Mouse (Mus musculus) Muller cell, postnatal 12 days (primary cell): ENCODE results near the gene Ankrd11.

Experiments used
- DNase-seq: peaks from one replicate; pipeline ENCODE4 v3.0.0-alpha.2; 2015; ENCODE audit errors: inconsistent ontology term

Ankrd11 gene

GRCm38 (mm10) chr8:122849152-122849910, 192.7 kb downstream of the Ankrd11 start:
- DNase-seq: no peak

GRCm38 (mm10) chr8:122847829-122848561, 194.1 kb downstream of the Ankrd11 start, which contains the start of gene Cdh15:
Gene Cdh15 (plus strand): TSS chr8:122847966.
- peak; percentile 68 for DNase-seq

DNA sequence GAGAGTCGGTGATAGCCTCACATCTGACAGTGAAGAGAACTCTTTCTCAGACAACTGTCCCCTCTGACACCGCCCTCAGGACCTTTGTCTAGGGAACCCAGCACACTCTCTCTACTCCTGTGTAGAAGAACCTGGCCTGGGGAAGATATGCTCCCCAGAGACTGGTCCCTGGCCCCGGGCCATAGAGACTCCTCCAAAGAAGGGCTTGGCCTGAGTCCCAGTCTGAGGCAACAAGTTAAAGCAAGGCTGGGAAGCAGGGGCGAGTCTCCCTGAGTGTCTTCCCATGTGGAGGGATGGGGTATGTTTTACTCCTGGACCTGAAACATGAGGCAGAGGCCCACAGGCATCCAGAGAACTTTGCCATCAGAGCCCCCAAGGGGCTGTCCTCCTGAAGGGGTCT, 196.4 kb downstream of the Ankrd11 start:
- no peak for DNase-seq

DNA sequence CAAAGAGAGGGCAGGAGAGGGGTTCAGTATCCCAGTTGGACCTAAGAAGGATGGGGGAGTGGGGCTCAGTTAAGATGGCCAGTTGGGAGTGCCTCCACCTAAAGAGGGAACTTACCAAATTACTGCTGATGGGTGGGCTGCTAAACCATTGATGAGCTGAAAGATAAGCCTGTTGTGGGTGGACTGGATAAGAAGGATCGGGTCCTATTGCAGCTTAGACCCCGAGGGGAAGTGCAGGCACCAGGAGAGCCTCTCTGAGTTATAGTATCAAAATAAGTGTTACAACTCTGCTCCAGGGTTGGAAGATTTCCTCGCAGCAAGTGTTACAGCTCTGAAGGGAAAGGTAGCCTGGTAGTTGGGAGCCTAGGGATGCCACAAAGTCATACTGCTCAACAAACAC, 197.9 kb downstream of the Ankrd11 start:
- DNase-seq: no peak

- no peak for DNase-seq
Observed at GRCm38 (mm10) chr8:122836696-122837095, 205.4 kb downstream of the Ankrd11 start.

DNA sequence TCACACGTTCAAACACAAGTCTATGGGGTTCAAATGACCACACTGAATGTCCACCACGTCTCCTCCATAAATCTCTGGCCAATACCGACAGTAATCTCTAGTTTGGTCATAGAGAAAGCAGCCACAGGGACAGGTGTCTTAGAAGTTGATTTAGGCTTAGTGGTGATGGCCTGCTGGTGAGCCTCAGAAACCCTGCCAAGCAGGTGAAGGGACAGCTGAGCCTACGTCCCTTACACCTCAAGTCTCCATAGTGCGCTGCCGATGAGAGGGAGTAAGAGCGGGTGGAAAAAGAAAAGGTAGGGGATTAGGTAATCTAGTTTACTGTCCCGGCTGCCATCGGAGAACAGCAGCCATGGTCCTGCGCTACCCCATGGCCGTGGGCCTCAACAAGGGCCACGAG, 205.9 kb downstream of the Ankrd11 start:
- DNase-seq: no peak

DNA sequence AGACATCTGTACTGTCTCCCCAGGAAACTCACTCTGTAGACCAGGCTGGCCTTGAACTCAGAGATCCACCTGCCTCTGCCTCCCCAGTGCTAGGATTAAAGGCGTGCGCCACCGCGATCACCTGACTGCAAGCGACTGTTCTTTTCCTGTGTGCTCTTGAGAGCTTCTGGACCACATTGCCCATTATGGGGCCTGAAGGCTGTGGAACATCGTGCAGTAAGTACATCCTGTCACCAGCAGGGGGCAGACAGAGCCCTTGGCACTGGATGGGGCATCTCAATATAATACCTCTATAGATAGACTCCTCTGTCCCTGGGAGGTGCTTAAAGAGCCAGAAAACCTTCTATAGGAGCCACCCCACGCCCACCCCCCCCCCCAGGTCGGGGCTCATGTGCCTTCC, 207.1 kb downstream of the Ankrd11 start:
- DNase-seq: peak; percentile 59

DNA sequence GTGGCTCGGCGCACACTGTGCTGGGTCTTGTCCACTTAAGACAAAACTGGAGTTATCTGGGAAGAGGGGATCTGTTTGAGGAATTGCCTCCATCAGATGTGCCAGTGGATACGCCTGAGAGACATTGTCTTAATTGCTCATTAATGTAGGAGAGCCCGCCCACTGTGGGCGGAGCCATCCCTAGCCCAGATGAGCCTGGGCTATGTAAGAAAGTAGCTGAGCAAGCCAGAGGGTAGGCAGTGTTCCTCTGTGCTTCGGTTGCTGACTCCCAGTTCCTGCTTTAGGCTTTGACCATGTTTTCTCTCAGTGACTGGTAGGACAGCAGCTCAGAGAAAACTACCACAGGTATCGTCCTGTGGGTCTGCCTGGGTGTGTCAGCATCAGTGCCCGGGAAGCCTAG, 207.7 kb downstream of the Ankrd11 start:
- DNase-seq: no peak
